15 mouse cellular contexts compared by ENCODE assay signal in genomic region chr7:89363975-89364374, GRCm38 (mm10). TPM values are rescaled to one million over a fixed set of nuclear protein-coding genes. Genes with fewer than 3 reads are reported as not detected.
DNase-seq lines count a peak whose midpoint lies in the region; ATAC-seq lines count a peak whose summit lies in the region.
"Had no signal": no experiment of that assay in that cellular context is flagged by ENCODE, and none has a peak within 500 bp of the region (broad histone marks: within the 10 kb centered on the region; RNA-seq: fewer than 3 reads in every experiment).

No protein-coding gene starts in this region.

- peak; percentile 73 for DNase-seq in brain, adult 2 months (ENCODE audit: low read depth, low spot score)
- peak; percentile 41 for DNase-seq in cerebellum, adult 11-12 months
- DNase-seq in cerebellum, adult 9-10 months, result peak; percentile 55
- DNase-seq in cerebellum, postnatal 25 days, result peak; percentile 44 to 70
- DNase-seq in right cerebral cortex, postnatal 10 days (ENCODE audit: low spot score in 2 of 2), result no peak
- DNase-seq in spleen, adult 12 weeks (ENCODE audit: low spot score), result no peak
- DNase-seq: adrenal gland, postnatal 14 days; gastrocnemius, postnatal 36 days; heart, adult 11 months; heart, postnatal 36 days had no signal

- ATAC-seq in megakaryocyte progenitor cell, adult 5-6 weeks (replicated peaks; ENCODE audit: poor library complexity), result no peak
- ATAC-seq: activated CD4-positive, CD25-positive, alpha-beta regulatory T cell, adult 4 months; forebrain, embryonic 13.5 days; intestine, embryonic 16.5 days; Patski had no signal

RNA-seq across cellular contexts. Expression of gene Tmem135, which starts 40.0 kb away (rescaled TPM):
- 25.2 and 28.9 TPM in 2 replicates for total RNA-seq in megakaryocyte progenitor cell, adult 5-6 weeks (2015)
- total RNA-seq in megakaryocyte progenitor cell, adult 5-6 weeks (2017), result 20.2 and 22.0 TPM in 2 replicates

RNA-seq across cellular contexts. Expression of gene Fzd4, which starts 40.2 kb away (rescaled TPM):
- 0.54 and 0.81 TPM in 2 replicates for total RNA-seq in megakaryocyte progenitor cell, adult 5-6 weeks (2015)
- 0.24 and 0.79 TPM in 2 replicates for total RNA-seq in megakaryocyte progenitor cell, adult 5-6 weeks (2017)

Comparison
In these comparisons a context has a peak if more than half of its experiments do, and no peak if none do; other contexts are left out.
1. DNase-seq: peak in brain, adult 2 months (single experiment), cerebellum, adult 11-12 months (single experiment), cerebellum, adult 9-10 months (single experiment) and cerebellum, postnatal 25 days (2 of 2); none in right cerebral cortex, postnatal 10 days (0 of 2) and spleen, adult 12 weeks (single experiment).